Mouse (Mus musculus): ENCODE data around the gene Plekha6.

GRCm38 (mm10) chr1:133329638-133329964, 165.6 kb downstream of the Plekha6 start:
- TF ChIP-seq CTCF (IDR thresholded peaks at IDR 0.05; ENCODE audit: low read depth, low read length): no peak
- no peak for TF ChIP-seq GATA1 (IDR thresholded peaks at IDR 0.05; ENCODE audit: borderline replicate concordance, low read length)
- no peak for TF ChIP-seq TAL1 (conservative IDR thresholded peaks at IDR 0.05; ENCODE audit: low read depth, low read length)
- TF ChIP-seq POLR2AphosphoS5 (IDR thresholded peaks at IDR 0.05; ENCODE audit: insufficient replicate concordance, low read depth, low read length): no peak
- no peak for TF ChIP-seq GATA2 (IDR thresholded peaks at IDR 0.05; ENCODE audit: borderline replicate concordance, low read depth, low read length)

Measured in G1E (cell line).